In the genomic region with DNA sequence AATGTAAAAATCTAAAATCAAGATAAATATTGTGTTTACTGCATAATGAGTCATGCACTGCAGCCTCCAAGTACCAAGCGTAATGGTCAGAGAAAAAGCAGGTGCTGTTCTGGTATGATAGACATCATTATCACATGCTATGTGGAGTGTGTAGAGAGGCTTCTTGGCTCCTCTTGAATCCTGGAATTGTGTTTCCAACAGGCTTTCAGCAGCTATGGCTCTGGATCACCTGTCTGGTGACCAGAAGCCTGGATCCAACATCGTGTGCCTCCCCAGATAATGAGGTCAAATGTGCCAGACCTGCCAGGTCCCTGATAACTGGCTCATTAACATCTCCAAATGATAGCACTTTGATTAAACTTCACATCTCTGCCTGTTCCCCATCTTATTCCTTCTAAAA, we compare ENCODE assay signal across 22 mouse cellular contexts.
DNase-seq lines count a peak whose midpoint lies in the region; ATAC-seq and TF ChIP-seq lines count a peak whose summit lies in the region.
"Had no signal": no experiment of that assay in that cellular context is flagged by ENCODE, and none has a peak within 500 bp of the region (broad histone marks: within the 10 kb centered on the region; RNA-seq: fewer than 3 reads in every experiment).

No protein-coding gene starts in this region.

- no peak for TF ChIP-seq CTCF in heart, postnatal 0 days (IDR thresholded peaks at IDR 0.05; ENCODE audit: low read depth)

- H3K4me3 ChIP-seq in heart, embryonic 12.5 days: no peak overlapping the region
- no peak overlapping the region for H3K4me3 ChIP-seq in heart, postnatal 0 days (ENCODE audit: low read depth, low read length)
- H3K4me3 ChIP-seq in midbrain, embryonic 14.5 days (replicated peaks; ENCODE audit: low read depth, low read length): no peak overlapping the region
- H3K4me3 ChIP-seq: embryonic facial prominence, embryonic 15.5 days; erythroblast, embryonic 14.5 days; forebrain, embryonic 10.5 days; forebrain, embryonic 15.5 days; hindbrain, embryonic 12.5 days had no signal

- H3K4me1 ChIP-seq in heart, embryonic 12.5 days (replicated peaks): peaks cover 15% of the 10 kb centered on the region
- H3K4me1 ChIP-seq in heart, postnatal 0 days (ENCODE audit: control insufficient read depth, insufficient read depth): peaks cover 19% of the 10 kb centered on the region
- H3K4me1 ChIP-seq in midbrain, embryonic 14.5 days (ENCODE audit: control insufficient read depth, insufficient read depth, low read length): no peaks in the 10 kb centered on the region
- H3K4me1 ChIP-seq: hindbrain, embryonic 12.5 days had no signal

- 0 out of 2 replicates have a peak overlapping the region, but pooled peaks have one; percentile 22 for H3K27ac ChIP-seq in heart, embryonic 12.5 days (ENCODE audit: poor library complexity, severe bottlenecking)
- peak overlapping the region; percentile 86 for H3K27ac ChIP-seq in heart, postnatal 0 days (ENCODE audit: low read depth)
- no peak overlapping the region for H3K27ac ChIP-seq in midbrain, embryonic 14.5 days (replicated peaks; ENCODE audit: low read depth, low read length)
- H3K27ac ChIP-seq: embryonic facial prominence, embryonic 15.5 days; forebrain, embryonic 10.5 days; forebrain, embryonic 15.5 days; hindbrain, embryonic 12.5 days had no signal

- no peaks in the 10 kb centered on the region for H3K36me3 ChIP-seq in heart, embryonic 12.5 days
- no peaks in the 10 kb centered on the region for H3K36me3 ChIP-seq in heart, postnatal 0 days (replicated peaks; ENCODE audit: control insufficient read depth, insufficient read depth, low read length)
- no peaks in the 10 kb centered on the region for H3K36me3 ChIP-seq in midbrain, embryonic 14.5 days (ENCODE audit: control insufficient read depth, insufficient read depth, low read length)
- H3K36me3 ChIP-seq: embryonic facial prominence, embryonic 15.5 days; forebrain, embryonic 10.5 days; forebrain, embryonic 15.5 days; hindbrain, embryonic 12.5 days had no signal

- TF ChIP-seq EP300 in heart, postnatal 0 days (IDR thresholded peaks at IDR 0.05; ENCODE audit: low read depth): peak; percentile 98

- H3K4me2 ChIP-seq in heart, embryonic 12.5 days: no peak overlapping the region
- H3K4me2 ChIP-seq in heart, postnatal 0 days (ENCODE audit: low read depth, low read length): no peak overlapping the region
- H3K4me2 ChIP-seq in midbrain, embryonic 14.5 days (ENCODE audit: low read length): no peak overlapping the region
- H3K4me2 ChIP-seq: embryonic facial prominence, embryonic 15.5 days; forebrain, embryonic 15.5 days; hindbrain, embryonic 12.5 days had no signal

- WGBS in heart, embryonic 12.5 days: 48% methylated on average over 2 of the region's 2 CpGs
- WGBS in heart, postnatal 0 days: 36% methylated on average over 2 of the region's 2 CpGs
- WGBS in midbrain, embryonic 14.5 days: 90% methylated on average over 2 of the region's 2 CpGs

- no peaks in the 10 kb centered on the region for H3K27me3 ChIP-seq in heart, embryonic 12.5 days (replicated peaks)
- no peaks in the 10 kb centered on the region for H3K27me3 ChIP-seq in heart, postnatal 0 days (ENCODE audit: control insufficient read depth, insufficient read depth, low read length)
- no peaks in the 10 kb centered on the region for H3K27me3 ChIP-seq in midbrain, embryonic 14.5 days (ENCODE audit: control insufficient read depth, insufficient read depth, low read length)
- H3K27me3 ChIP-seq: embryonic facial prominence, embryonic 15.5 days; forebrain, embryonic 15.5 days; hindbrain, embryonic 12.5 days had no signal

- no peak for ATAC-seq in heart, embryonic 12.5 days (ENCODE audit: insufficient number of reproducible peaks, low FRiP score)
- ATAC-seq in heart, postnatal 0 days (ENCODE audit: insufficient read depth, low read depth): peak; percentile 71
- no peak for ATAC-seq in midbrain, embryonic 14.5 days (ENCODE audit: low FRiP score, low TSS enrichment)
- ATAC-seq: forebrain, embryonic 15.5 days; hindbrain, embryonic 16.5 days; inflammation-experienced regulatory T-cells, adult 6 months; intestine, postnatal 0 days had no signal

- peak; percentile 46 for DNase-seq in heart, adult 8-10 months (ENCODE audit: low spot score)
- DNase-seq in heart, postnatal 4 days: no peak
- peak; percentile 51 for DNase-seq in heart, postnatal 0 days (ENCODE audit: low spot score)
- no peak for DNase-seq in kidney, adult 8-10 months
- DNase-seq in midbrain, embryonic 14.5 days: no peak
- DNase-seq: adrenal gland, adult 8-10 months; adrenal gland, postnatal 36 days; cerebellum, adult 11 months; cerebellum, adult 8-10 months; cerebellum, postnatal 14 days; embryo, embryonic 11 days; gastrocnemius, postnatal 36 days; kidney, adult 9 months had no signal

- no peaks in the 10 kb centered on the region for H3K9me3 ChIP-seq in heart, embryonic 12.5 days (replicated peaks)
- no peaks in the 10 kb centered on the region for H3K9me3 ChIP-seq in heart, postnatal 0 days (replicated peaks; ENCODE audit: control insufficient read depth, low read length)
- no peaks in the 10 kb centered on the region for H3K9me3 ChIP-seq in midbrain, embryonic 14.5 days (ENCODE audit: control insufficient read depth, low read length)
- H3K9me3 ChIP-seq: embryonic facial prominence, embryonic 15.5 days; forebrain, embryonic 10.5 days; forebrain, embryonic 15.5 days; hindbrain, embryonic 12.5 days had no signal

- no peak overlapping the region for H3K9ac ChIP-seq in heart, embryonic 12.5 days
- no peak overlapping the region for H3K9ac ChIP-seq in heart, postnatal 0 days (replicated peaks; ENCODE audit: low read depth, low read length)
- no peak overlapping the region for H3K9ac ChIP-seq in midbrain, embryonic 14.5 days (replicated peaks; ENCODE audit: low read length)
- H3K9ac ChIP-seq: embryonic facial prominence, embryonic 15.5 days; forebrain, embryonic 15.5 days; hindbrain, embryonic 12.5 days had no signal

Comparison
In these comparisons a context has a peak if more than half of its experiments do, and no peak if none do; other contexts are left out.
1. DNase-seq: peak in heart, adult 8-10 months (single experiment) and heart, postnatal 0 days (single experiment); none in heart, postnatal 4 days (single experiment), kidney, adult 8-10 months (0 of 2) and midbrain, embryonic 14.5 days (single experiment).